Mouse (Mus musculus) C2C12 (cell line): ENCODE results near the gene Tnfsf10.

ENCODE experiments used
- CTCF ChIP-seq: IDR thresholded peaks from one replicate; pipeline ENCODE4 v1.5.1; 2011; ENCODE audit not compliant: control insufficient read depth, insufficient read depth, insufficient read length
- MAX ChIP-seq: IDR thresholded peaks from one replicate; pipeline ENCODE4 v1.6.1; 2011; ENCODE audit warnings: mild to moderate bottlenecking, control low read depth
- MYOD1 ChIP-seq: IDR thresholded peaks from one replicate; pipeline ENCODE4 v1.6.1; 2011; ENCODE audit warnings: low read depth; ENCODE audit not compliant: control insufficient read depth, insufficient read length
- USF1 ChIP-seq: IDR thresholded peaks from one replicate; pipeline ENCODE4 v1.6.1; 2011; ENCODE audit warnings: low read depth, mild to moderate bottlenecking, control low read depth, moderate library complexity

DNA sequence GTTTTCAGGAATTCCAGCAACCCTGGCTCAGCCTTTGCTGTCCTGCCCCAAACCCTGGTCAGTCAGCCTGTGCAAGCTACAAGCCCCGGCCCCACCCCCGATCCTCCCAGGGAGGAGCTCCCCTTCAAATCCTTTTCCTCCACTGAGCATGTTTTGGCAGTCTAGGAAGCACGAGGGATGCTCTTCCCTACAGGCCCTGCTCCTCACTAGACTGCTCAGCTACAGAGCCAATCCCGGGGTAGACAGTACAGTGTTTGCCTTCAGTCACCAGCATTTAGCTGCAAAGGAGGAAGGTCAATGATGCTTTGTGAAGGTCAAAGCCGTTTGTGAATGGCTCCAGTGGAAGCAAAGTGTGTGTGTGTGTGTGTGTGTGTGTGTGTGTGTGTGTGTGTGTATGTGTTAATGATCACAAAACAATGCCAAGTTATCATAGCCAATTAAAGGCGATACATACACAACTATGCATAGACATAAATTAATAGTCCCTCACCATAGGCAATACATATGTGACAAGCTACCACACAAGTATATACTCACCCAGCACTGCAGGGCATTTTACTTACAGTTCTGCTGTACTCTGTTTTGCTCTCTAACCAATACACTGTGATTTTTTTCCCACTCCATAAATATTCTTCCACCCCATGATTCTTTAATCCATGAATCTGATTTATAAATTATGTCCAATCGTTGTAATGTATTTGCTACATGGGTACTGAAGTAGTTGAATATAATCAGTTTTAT lies 23.0 kb upstream of the Tnfsf10 start:
- TF ChIP-seq CTCF (no peak), USF1 (no peak), MYOD1 (no peak), MAX (no peak)
